Mouse (Mus musculus) bone marrow macrophage, adult 2 months (primary cell): ENCODE results near the gene Rxra.

Experiments
- CTCF ChIP-seq: IDR thresholded peaks from 2 replicates; pipeline ENCODE4 v1.5.1; 2012; ENCODE audit warnings: low read depth, mild to moderate bottlenecking, low read length, moderate library complexity
- POLR2A ChIP-seq: IDR thresholded peaks from 2 replicates; pipeline ENCODE4 v1.6.1; 2012; ENCODE audit warnings: mild to moderate bottlenecking, low read depth, low read length, borderline replicate concordance

DNA sequence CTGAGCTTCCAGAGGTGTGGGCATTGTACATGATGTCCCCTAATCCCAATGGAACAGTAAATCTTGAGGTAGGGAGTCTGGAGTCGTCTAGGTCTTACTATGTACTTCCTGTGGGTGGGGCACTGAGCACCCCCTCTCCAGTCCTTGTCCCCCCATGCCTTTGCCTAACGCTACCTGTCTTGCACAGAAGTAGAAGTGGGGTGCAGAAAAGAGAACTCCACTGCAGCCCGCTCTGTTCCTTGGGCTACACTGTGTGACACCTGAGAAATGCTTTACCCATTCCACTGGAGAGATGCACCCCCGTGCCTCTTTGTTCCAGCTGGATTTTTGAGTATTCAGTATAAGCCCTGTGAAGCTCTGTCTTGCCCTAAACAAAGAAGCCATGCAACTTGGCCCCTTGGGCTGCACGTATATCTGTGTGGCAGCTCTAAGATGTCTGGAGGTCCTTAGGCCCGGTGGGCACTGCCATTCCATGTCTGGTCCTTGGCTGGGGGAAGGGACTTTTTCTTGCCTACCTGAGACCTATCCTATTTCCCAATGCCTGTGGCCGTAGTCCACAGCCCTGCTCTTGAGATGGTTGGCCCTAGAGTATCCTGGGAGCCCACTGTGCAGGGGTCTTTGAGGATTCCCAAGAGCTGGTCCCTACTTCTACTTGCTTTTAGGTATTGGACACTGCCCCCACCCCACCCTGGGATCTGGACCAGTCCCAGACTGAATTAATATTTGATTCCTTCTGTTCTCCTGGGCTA is 67.8 kb downstream of the Rxra start:
- TF ChIP-seq POLR2A (no peak), CTCF (no peak)
